Mouse (Mus musculus) bone marrow, adult 2 months (tissue): ENCODE results near the gene Srrm3.

Experiments used
- CTCF ChIP-seq: fragments of 200-500 bp; IDR thresholded peaks from 2 replicates; pipeline ENCODE4 v1.5.1; 2011; ENCODE audit warnings: low read length, control low read depth; ENCODE audit not compliant: control insufficient read depth, insufficient read depth
- POLR2A ChIP-seq: fragments of 200-500 bp; IDR thresholded peaks from 2 replicates; pipeline ENCODE4 v1.6.1; 2011; ENCODE audit warnings: low read depth, mild to moderate bottlenecking, control low read depth, low read length, borderline replicate concordance; ENCODE audit not compliant: control insufficient read depth

GRCm38 (mm10) chr5:135918593-135918992, 111.9 kb downstream of the Srrm3 start:
- TF ChIP-seq CTCF (no peak), POLR2A (no peak)
